Mouse (Mus musculus): ENCODE results near the gene Hoxb7. TPM values are rescaled to one million over a fixed set of nuclear protein-coding genes. Genes with fewer than 3 reads are reported as not detected.
A peak's percentile ranks its signal among the peaks of the same experiment; 100 is the strongest.

The Hoxb7 gene
- polyA plus RNA-seq, 1 experiment from 2014 or later = 1.8 TPM

DNA sequence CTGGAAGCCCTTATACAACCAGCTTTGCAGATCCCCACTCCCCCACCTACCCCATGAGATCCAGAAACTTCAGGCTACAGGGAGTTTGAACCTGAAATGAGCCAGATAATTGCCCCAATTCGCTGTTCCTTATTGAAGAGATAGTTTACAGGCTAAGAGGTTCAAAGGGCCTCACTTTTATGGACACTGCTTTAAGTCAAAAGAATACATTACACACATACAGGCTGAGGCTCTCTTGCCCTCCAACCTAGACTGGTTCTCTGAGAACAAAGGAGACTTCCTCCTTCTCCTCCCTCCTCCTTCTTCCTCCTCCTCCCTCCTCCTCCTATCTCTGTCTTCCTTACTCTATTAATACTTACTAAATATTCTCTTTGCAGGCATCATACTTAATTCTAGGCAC, 26.9 kb upstream of the Hoxb7 start:
- Histone ChIP-seq H3K9me3 (no peaks in the 10 kb centered on the region), H3K4me1 (replicated peaks) (peaks cover 30% of the 10 kb centered on the region), H3K4me2 (no peak overlapping the region), H3K27ac (no peak overlapping the region), H3K27me3 (peaks cover 100% of the 10 kb centered on the region), H3K9ac (replicated peaks) (no peak overlapping the region), H3K36me3 (no peaks in the 10 kb centered on the region), H3K4me3 (replicated peaks) (no peak overlapping the region)
- ATAC-seq (ENCODE audit: insufficient number of reproducible peaks, insufficient read depth, low FRiP score, low TSS enrichment, low read depth) = no peak
- WGBS = 0% methylated on average over 1 of the region's 1 CpGs

DNA sequence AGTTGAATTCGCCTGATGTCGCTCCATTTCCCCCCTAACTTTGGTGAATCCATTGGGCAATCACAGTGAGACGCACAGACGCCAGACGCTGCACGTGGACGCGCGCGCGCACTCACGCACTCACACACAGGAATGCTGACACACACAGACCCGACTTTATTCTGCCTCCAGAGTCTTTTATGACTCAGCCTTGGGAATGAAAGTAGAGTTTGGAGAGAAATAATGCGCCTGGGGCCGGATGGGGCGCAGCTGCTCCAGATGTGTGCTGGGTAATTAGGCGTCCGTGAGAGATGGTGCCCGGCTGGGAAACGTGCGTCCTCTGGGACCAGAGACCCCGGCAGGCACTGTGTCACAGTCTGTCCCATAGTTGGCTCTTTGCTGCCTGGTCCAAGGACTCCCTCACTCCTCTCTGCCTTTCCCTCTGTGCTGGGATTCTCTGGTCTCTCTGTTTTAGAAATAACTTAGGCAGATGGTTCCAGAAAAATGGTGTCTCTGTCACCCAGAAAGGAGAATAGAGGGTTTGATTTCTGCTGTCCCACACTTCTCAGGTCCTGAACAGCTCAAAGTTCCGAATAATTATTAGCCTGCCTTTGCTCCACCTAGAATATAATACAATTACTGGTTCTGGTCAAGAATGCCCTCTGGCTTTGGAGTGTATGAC, 26.0 kb upstream of the Hoxb7 start:
- Histone ChIP-seq H3K4me2 (peak overlapping the region; percentile 26), H3K27me3 (peaks cover 100% of the 10 kb centered on the region), H3K9me3 (no peaks in the 10 kb centered on the region), H3K27ac (no peak overlapping the region), H3K36me3 (no peaks in the 10 kb centered on the region), H3K4me3 (replicated peaks) (no peak overlapping the region), H3K4me1 (replicated peaks) (peaks cover 24% of the 10 kb centered on the region), H3K9ac (replicated peaks) (no peak overlapping the region)
- 2% methylated on average over 23 of the region's 23 CpGs for WGBS
- no peak for ATAC-seq (ENCODE audit: insufficient number of reproducible peaks, insufficient read depth, low FRiP score, low TSS enrichment, low read depth)

DNA sequence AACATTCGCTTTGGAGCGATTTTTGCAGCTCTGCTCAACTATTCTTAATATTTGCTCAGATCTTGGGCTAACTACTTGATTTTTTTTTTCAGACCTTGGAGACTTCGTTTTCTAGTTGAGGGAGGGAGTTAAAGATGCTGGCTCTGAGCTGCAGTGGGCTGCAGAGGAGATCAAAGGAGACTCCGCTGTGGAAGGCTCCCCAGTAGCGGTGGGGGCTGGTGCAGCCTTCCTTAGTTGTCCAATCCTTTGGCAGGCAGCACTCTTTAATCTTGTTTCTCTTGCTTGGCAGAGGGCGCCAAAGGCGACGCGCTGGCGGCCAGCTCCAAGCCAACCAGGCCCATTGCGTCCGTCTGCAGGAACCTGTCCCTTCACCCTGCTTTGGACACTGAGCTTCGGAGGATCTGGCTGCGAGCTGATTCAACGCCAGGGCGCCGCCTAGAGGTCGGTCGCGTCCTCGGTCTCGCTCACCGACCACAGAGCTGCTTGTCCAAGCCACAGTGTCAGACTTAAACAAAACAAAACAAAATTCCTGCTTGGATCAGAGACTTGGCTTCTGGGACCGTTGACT, 25.0 kb upstream of the Hoxb7 start:
- Histone ChIP-seq H3K27ac (no peak overlapping the region), H3K4me1 (replicated peaks) (peaks cover 28% of the 10 kb centered on the region), H3K4me3 (replicated peaks) (no peak overlapping the region), H3K4me2 (peak overlapping the region; percentile 21; the same call in 1 of the 2 replicates), H3K9me3 (no peaks in the 10 kb centered on the region), H3K36me3 (no peaks in the 10 kb centered on the region), H3K9ac (replicated peaks) (no peak overlapping the region), H3K27me3 (peaks cover 100% of the 10 kb centered on the region)
- no peak for ATAC-seq (ENCODE audit: insufficient number of reproducible peaks, insufficient read depth, low FRiP score, low TSS enrichment, low read depth)
- 2% methylated on average over 24 of the region's 24 CpGs for WGBS

DNA sequence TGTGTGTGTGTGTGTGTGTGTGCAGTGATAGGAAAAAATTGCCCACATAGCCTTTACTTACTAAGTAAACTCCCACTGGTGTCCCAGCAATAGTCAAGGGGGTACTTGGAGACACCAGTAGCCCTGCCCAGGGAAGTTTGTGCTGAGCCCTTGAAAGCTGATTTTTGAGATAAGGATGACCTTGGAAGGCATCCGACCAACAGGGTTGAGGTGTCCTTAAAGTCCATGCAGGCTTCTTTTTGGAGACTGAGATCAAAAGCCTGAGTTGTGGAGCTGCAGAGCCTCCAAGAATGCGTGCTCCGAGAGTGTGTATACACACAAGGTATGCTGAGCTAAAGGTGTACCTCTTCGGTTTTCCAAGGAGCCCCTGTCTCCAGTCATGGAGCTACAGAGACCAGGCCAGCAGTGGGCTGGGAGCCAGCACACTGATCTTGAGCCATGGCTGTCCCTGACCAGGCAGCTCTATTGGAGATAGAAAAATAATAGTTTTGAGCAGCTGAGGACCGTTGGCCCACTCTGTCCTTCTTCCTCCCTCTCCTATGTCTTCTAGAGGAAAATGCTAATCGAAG, 24.1 kb upstream of the Hoxb7 start:
- Histone ChIP-seq H3K9ac (replicated peaks) (no peak overlapping the region), H3K27ac (no peak overlapping the region), H3K4me2 (no peak overlapping the region), H3K27me3 (peaks cover 100% of the 10 kb centered on the region), H3K4me1 (replicated peaks) (peaks cover 28% of the 10 kb centered on the region), H3K36me3 (no peaks in the 10 kb centered on the region), H3K9me3 (no peaks in the 10 kb centered on the region), H3K4me3 (replicated peaks) (no peak overlapping the region)
- ATAC-seq (ENCODE audit: insufficient number of reproducible peaks, insufficient read depth, low FRiP score, low TSS enrichment, low read depth) = no peak
- WGBS = 20% methylated on average over 6 of the region's 6 CpGs

DNA sequence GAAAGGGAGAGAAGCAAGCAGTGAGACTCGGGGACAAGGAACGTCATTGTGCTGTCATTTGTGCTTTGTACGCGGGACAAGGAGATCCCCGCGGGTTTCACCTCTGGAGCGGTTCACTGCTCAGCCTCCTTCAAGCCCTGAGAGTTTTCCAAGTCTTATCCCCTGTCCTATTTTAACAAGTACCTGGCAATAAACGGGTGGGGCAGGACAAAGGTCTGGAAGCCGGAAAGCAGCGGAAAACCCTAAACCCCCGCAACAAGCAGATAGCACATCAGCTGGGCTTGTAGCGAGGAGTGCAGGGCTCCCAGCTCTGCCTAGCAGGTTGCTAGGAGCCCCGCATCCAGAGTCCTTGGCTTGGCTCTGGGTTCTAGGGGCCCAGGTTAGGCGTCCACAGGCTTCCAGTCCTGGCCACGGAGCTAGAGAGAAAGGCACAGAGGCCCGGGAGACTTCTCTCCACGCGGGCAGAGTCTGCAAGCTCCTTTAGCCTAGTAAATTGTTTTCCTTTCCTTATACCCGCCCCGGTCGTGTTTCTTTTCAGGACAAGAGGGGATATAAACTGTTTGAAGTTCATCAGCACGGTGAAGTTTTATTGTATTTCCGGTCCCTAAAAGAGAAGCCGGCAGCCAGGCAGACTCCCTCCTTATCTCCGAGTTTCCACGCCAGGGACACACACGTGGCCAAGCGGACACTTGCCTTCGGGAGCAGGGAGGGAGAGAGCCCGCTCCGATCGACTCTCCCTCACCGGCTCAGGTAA, 22.6 kb upstream of the Hoxb7 start:
- no peak overlapping the region for H3K27ac ChIP-seq
- peaks cover 27% of the 10 kb centered on the region for H3K4me1 ChIP-seq (replicated peaks)
- ATAC-seq (ENCODE audit: insufficient number of reproducible peaks, insufficient read depth, low FRiP score, low TSS enrichment, low read depth) = no peak
- H3K4me3 ChIP-seq (replicated peaks) = no peak overlapping the region
- peaks cover 97% of the 10 kb centered on the region for H3K27me3 ChIP-seq
- H3K9ac ChIP-seq (replicated peaks) = no peak overlapping the region
- no peak overlapping the region for H3K4me2 ChIP-seq
- WGBS = 7% methylated on average over 33 of the region's 33 CpGs
- H3K36me3 ChIP-seq = no peaks in the 10 kb centered on the region
- H3K9me3 ChIP-seq = no peaks in the 10 kb centered on the region

DNA sequence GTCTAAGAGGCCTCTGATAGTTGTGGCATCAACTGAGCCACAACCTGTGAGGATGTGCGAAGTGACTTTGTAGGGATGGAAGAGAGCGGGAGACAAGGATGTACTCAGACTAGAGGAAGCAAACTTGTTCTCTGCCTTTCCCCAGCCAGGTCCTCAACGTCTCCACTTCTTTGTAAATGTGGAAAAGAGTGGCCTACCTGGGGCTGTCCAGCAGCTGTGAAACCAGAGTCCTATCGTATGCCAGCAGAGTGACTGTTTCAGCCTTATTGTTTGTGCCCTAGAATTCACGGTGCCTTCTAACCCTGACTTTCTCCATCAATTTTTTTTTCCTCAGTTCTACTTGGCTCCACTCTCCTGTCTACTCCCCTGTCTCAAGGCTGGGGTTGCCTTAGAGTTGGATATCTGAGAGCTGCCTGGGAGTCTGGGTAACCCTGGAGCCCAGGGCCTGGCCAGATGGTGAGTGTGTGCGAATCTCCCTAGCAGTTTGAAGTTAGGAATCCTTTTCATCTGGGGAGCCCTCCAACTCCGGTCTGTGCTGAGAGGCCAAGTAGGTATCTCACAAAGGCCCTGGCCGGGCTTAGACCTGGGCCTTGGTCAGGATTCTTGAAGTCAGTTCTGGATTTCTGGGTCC, 21.9 kb upstream of the Hoxb7 start:
- H3K4me1 ChIP-seq (replicated peaks) = peaks cover 22% of the 10 kb centered on the region
- no peak overlapping the region for H3K4me2 ChIP-seq

DNA sequence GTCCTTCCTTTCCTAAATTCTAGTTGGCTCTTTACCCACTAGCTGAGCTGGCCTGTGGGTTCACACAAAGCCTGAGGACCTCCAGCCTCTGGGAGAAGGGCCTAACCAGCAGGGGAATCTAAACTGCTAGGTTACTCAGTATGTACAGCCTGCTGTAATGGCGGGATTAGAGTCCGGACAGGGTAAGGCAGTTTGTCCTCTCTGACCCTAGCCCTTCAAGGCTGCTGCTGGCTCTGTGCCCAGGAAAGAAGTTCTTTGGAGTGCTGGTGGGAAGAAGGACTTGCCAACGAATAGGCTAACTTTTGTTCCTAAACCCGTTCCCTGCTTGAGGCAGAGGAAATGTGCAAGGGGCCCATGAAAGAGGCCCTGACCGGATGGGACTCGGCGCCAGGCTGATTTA, 20.5 kb upstream of the Hoxb7 start:
- Histone ChIP-seq H3K27ac (no peak overlapping the region), H3K36me3 (no peaks in the 10 kb centered on the region), H3K27me3 (peaks cover 97% of the 10 kb centered on the region), H3K4me2 (no peak overlapping the region), H3K9me3 (no peaks in the 10 kb centered on the region), H3K4me3 (replicated peaks) (no peak overlapping the region), H3K4me1 (replicated peaks) (peaks cover 20% of the 10 kb centered on the region; the same call in 1 of the 2 replicates), H3K9ac (replicated peaks) (no peak overlapping the region)
- WGBS = 6% methylated on average over 7 of the region's 7 CpGs
- ATAC-seq (ENCODE audit: insufficient number of reproducible peaks, insufficient read depth, low FRiP score, low TSS enrichment, low read depth) = no peak

More for the DNA sequence above, 21.9 kb upstream of the Hoxb7 start:
- H3K9me3 ChIP-seq = no peaks in the 10 kb centered on the region
- H3K36me3 ChIP-seq = no peaks in the 10 kb centered on the region
- ATAC-seq (ENCODE audit: insufficient number of reproducible peaks, insufficient read depth, low FRiP score, low TSS enrichment, low read depth) = no peak
- H3K4me3 ChIP-seq (replicated peaks) = no peak overlapping the region
- H3K9ac ChIP-seq (replicated peaks) = no peak overlapping the region
- 21% methylated on average over 8 of the region's 8 CpGs for WGBS
- no peak overlapping the region for H3K27ac ChIP-seq
- peaks cover 97% of the 10 kb centered on the region for H3K27me3 ChIP-seq

DNA sequence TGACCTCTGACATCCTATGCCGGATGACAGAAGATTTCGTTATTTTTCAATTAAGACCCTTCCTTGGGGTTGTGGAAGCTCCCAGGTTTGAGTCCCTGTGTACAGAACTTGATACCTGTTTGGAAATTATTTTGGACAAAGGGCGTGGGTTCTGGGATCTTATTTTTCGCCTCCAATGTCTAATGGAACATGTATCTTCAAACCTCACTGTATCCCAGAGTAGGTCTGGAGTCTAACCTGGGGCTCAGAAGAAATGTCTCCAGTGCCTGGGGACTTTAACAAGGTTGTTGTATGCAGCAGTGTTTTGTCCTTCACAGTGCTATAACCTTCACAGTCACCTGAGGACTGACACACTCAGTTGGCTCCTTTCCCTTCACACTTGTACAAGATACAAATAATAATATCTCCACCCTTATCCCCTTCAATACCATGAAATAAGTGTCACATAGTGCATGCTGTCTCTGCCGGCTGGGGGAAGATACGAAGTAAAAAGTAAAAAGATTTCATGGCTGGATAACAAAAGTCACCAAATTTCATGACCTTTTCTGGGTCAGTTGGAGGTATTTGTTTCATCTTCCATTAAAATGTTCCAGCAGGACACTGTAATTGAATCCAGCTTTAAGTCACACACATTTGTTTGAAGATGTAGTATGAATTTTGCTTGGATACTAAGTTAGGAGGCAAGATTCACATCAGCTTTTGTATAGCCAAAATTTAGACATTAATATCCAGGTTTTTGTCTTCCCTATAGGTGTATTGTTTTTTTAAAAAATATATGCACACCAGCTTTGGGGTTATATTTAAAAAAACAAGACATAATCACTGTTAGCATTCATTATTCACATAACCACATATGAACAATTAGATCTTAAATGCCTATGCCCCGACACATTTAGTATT, 19.2 kb upstream of the Hoxb7 start:
- Histone ChIP-seq H3K9ac (replicated peaks) (no peak overlapping the region), H3K4me3 (replicated peaks) (no peak overlapping the region), H3K4me2 (no peak overlapping the region), H3K4me1 (replicated peaks) (peaks cover 26% of the 10 kb centered on the region), H3K36me3 (no peaks in the 10 kb centered on the region), H3K9me3 (no peaks in the 10 kb centered on the region), H3K27ac (no peak overlapping the region), H3K27me3 (peaks cover 97% of the 10 kb centered on the region)
- WGBS = 28% methylated on average over 7 of the region's 7 CpGs
- ATAC-seq (ENCODE audit: insufficient number of reproducible peaks, insufficient read depth, low FRiP score, low TSS enrichment, low read depth) = no peak

DNA sequence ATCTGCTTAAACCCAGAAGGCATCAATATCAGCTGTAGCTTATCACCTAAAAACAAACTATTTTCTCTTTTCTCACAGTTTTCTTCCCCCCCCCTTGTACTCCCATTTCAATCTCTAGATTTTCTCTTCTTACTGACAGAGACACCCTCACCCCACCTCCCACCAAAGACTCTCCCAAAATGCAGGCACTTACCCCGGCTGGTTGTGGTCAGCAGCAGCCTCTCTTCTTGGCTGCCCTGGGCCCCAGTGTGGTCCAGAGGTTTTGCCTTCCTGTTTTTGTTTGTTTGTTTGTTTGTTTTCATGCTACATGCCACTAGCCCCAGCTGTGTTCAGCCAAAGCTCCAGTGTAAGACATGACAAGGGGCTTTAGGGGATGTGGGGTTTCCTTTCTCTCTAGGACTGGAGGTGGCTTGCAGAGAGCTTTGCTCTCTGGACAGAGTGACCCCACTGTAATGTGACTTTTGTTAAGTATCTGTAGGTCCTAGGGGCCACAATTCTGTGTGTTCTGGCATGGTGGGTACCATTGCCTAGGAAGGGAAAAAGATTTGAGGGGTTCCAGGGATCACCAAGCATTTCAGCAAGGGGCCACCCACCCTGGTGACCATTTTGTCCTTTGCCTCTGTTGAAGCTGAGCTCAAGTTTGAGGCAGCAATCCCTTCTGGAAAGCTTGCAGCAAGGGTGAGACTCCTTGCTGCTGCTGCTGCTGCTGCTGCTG, 18.2 kb upstream of the Hoxb7 start:
- Histone ChIP-seq H3K4me1 (replicated peaks) (peaks cover 28% of the 10 kb centered on the region), H3K9me3 (no peaks in the 10 kb centered on the region), H3K4me3 (replicated peaks) (no peak overlapping the region), H3K9ac (replicated peaks) (no peak overlapping the region), H3K4me2 (no peak overlapping the region), H3K36me3 (no peaks in the 10 kb centered on the region), H3K27ac (no peak overlapping the region), H3K27me3 (peaks cover 97% of the 10 kb centered on the region)
- WGBS = 23% methylated on average over 1 of the region's 1 CpGs
- no peak for ATAC-seq (ENCODE audit: insufficient number of reproducible peaks, insufficient read depth, low FRiP score, low TSS enrichment, low read depth)

DNA sequence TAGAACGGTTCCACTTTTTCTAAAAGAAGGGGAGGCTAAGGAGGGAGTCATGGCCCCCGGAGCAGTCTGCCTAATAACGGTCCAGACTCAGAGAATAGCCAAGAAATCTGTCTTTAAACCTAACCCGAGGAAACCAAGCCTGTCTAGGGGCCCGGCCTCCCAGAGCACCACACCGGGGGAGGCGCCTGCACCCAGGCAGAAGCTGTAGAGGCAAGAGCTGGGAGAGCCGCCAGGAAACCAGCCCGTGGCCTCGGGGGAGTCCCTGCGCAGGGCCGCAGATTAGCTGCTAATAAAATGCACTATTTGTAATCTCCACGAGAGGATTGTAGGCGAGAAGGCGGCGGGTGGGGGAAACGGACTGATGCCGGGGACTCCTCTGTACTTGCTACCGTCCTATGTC, 16.6 kb upstream of the Hoxb7 start:
- Histone ChIP-seq H3K36me3 (no peaks in the 10 kb centered on the region), H3K27ac (no peak overlapping the region), H3K9me3 (no peaks in the 10 kb centered on the region), H3K4me1 (replicated peaks) (peaks cover 25% of the 10 kb centered on the region), H3K9ac (replicated peaks) (no peak overlapping the region; the same call in 1 of the 2 replicates), H3K4me3 (replicated peaks) (no peak overlapping the region), H3K4me2 (no peak overlapping the region; the same call in 1 of the 2 replicates), H3K27me3 (peaks cover 97% of the 10 kb centered on the region)
- no peak for ATAC-seq (ENCODE audit: insufficient number of reproducible peaks, insufficient read depth, low FRiP score, low TSS enrichment, low read depth)
- 1% methylated on average over 19 of the region's 19 CpGs for WGBS
